Comparison of ENCODE assay signal across 8 mouse cellular contexts in the genomic region with DNA sequence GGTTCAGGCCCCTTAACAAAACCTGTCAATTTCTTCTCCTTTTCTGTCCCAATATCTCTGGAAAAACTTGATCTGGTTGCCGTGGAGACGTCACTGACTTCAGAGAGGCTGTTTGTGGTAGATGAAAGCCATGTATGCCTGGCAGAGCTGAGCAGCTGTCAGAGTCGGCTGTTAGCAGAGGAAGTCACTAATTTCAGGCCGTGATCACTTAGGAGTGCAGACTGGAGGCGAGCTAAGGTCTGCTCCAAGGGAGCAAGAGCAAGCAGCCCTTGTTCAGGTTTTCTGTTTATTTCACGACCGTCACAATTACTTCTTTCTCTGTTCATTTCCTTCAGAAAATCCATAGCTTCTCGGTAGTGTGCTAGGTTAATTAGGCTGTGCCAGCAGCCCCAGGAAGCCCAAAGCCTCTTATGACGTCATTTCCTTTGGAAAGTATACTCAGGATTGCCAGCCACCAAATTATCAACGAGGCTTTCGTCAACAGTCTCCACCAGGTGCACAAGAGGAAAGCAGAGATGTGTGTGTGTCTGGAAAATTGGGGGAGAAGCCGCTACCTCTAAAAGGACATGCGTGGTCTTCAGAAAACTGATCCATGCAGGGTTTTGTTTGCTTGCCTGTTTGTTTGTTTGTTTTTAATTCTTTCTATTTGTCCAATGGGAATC.
DNase-seq lines count a peak whose midpoint lies in the region; ATAC-seq and TF ChIP-seq lines count a peak whose summit lies in the region.

No protein-coding gene starts in this region.

- 20% methylated on average over 13 of the region's 13 CpGs for WGBS in lung, embryonic 14.5 days
- 23% methylated on average over 13 of the region's 13 CpGs for WGBS in lung, adult 2 months
- 30% methylated on average over 13 of the region's 13 CpGs for whole genome bisulfite sequencing in embryonic facial prominence, embryonic 14.5 days
- 24% methylated on average over 13 of the region's 13 CpGs for WGBS in hindbrain, postnatal 0 days
- 27% methylated on average over 13 of the region's 13 CpGs for WGBS in liver, postnatal 0 days (ENCODE audit: insufficient replicate concordance)
- 44% methylated on average over 13 of the region's 13 CpGs for WGBS in kidney, embryonic 16.5 days

- no peak overlapping the region for H3K9ac ChIP-seq in lung, embryonic 14.5 days
- H3K9ac ChIP-seq in embryonic facial prominence, embryonic 14.5 days (ENCODE audit: low read depth, low read length), result 0 out of 2 replicates have a peak overlapping the region, but pooled peaks have one; percentile 27
- H3K9ac ChIP-seq in hindbrain, postnatal 0 days (replicated peaks; ENCODE audit: low read length), result no peak overlapping the region
- H3K9ac ChIP-seq in liver, postnatal 0 days (replicated peaks), result no peak overlapping the region
- no peak overlapping the region for H3K9ac ChIP-seq in kidney, embryonic 16.5 days (replicated peaks; ENCODE audit: low read length)

- no peak for TF ChIP-seq EP300 in liver, postnatal 0 days (IDR thresholded peaks at IDR 0.05; ENCODE audit: low read depth)

- H3K36me3 ChIP-seq in lung, embryonic 14.5 days (ENCODE audit: insufficient read depth), result no peaks in the 10 kb centered on the region
- no peaks in the 10 kb centered on the region for H3K36me3 ChIP-seq in embryonic facial prominence, embryonic 14.5 days (ENCODE audit: control insufficient read depth, insufficient read depth, low read length)
- H3K36me3 ChIP-seq in hindbrain, postnatal 0 days (ENCODE audit: insufficient read depth, low read length), result no peaks in the 10 kb centered on the region
- H3K36me3 ChIP-seq in liver, postnatal 0 days (replicated peaks; ENCODE audit: insufficient read depth, low read length), result no peaks in the 10 kb centered on the region
- H3K36me3 ChIP-seq in kidney, embryonic 16.5 days (ENCODE audit: insufficient read depth, low read length), result no peaks in the 10 kb centered on the region

- 0 out of 2 replicates have a peak overlapping the region, but pooled peaks have one; percentile 16 for H3K4me2 ChIP-seq in lung, embryonic 14.5 days
- H3K4me2 ChIP-seq in embryonic facial prominence, embryonic 14.5 days (ENCODE audit: low read depth, low read length), result peak overlapping the region; percentile 28
- peak overlapping the region; percentile 27; the same call in 1 of the 2 replicates for H3K4me2 ChIP-seq in hindbrain, postnatal 0 days (ENCODE audit: low read depth, low read length)
- H3K4me2 ChIP-seq in liver, postnatal 0 days (ENCODE audit: low read depth, low read length), result peak overlapping the region; percentile 7; the same call in 1 of the 2 replicates
- H3K4me2 ChIP-seq in kidney, embryonic 16.5 days (replicated peaks; ENCODE audit: low read depth, low read length), result no peak overlapping the region

- no peak for TF ChIP-seq POLR2A in lung, adult 2 months (IDR thresholded peaks at IDR 0.05; ENCODE audit: borderline replicate concordance, extremely low read depth, low read depth, low read length)

- H3K4me1 ChIP-seq in lung, embryonic 14.5 days (ENCODE audit: insufficient read depth), result peaks cover 13% of the 10 kb centered on the region
- 0 out of 2 replicates have a peak, but pooled peaks cover 2% of the 10 kb centered on the region for H3K4me1 ChIP-seq in lung, adult 2 months (ENCODE audit: control insufficient read depth, insufficient read depth, low read length)
- H3K4me1 ChIP-seq in embryonic facial prominence, embryonic 14.5 days (ENCODE audit: control insufficient read depth, insufficient read depth, low read length), result peaks cover 22% of the 10 kb centered on the region
- H3K4me1 ChIP-seq in hindbrain, postnatal 0 days (ENCODE audit: insufficient read depth, low read length), result peaks cover 8% of the 10 kb centered on the region; the same call in 1 of the 2 replicates
- H3K4me1 ChIP-seq in liver, postnatal 0 days (ENCODE audit: insufficient read depth), result peaks cover 30% of the 10 kb centered on the region
- H3K4me1 ChIP-seq in kidney, embryonic 16.5 days (ENCODE audit: insufficient read depth, low read length), result peaks cover 25% of the 10 kb centered on the region

- peak; percentile 62 for DNase-seq in lung, embryonic 14.5 days
- no peak for DNase-seq in lung, adult 2 months
- DNase-seq in embryonic facial prominence, embryonic 14.5 days (ENCODE audit: low spot score), result peak; percentile 76
- DNase-seq in hindbrain, postnatal 0 days (ENCODE audit: low spot score), result peak; percentile 67
- peak; percentile 29 for DNase-seq in liver, postnatal 0 days
- DNase-seq in retina, embryonic 14.5 days (ENCODE audit: low spot score), result peak; percentile 52
- no peak for DNase-seq in adrenal gland, adult 18-20 months (ENCODE audit: low spot score in 2 of 2)

- no peaks in the 10 kb centered on the region for H3K27me3 ChIP-seq in lung, embryonic 14.5 days (ENCODE audit: insufficient read depth, low read length)
- no peaks in the 10 kb centered on the region for H3K27me3 ChIP-seq in embryonic facial prominence, embryonic 14.5 days (replicated peaks; ENCODE audit: control insufficient read depth, insufficient read depth, low read length)
- H3K27me3 ChIP-seq in hindbrain, postnatal 0 days (ENCODE audit: insufficient read depth, low read length), result no peaks in the 10 kb centered on the region
- no peaks in the 10 kb centered on the region for H3K27me3 ChIP-seq in liver, postnatal 0 days (ENCODE audit: insufficient read depth, low read length)
- H3K27me3 ChIP-seq in kidney, embryonic 16.5 days (ENCODE audit: insufficient read depth, low read length), result no peaks in the 10 kb centered on the region

- TF ChIP-seq CTCF in lung, embryonic 14.5 days (IDR thresholded peaks at IDR 0.05; ENCODE audit: low read depth), result no peak
- no peak for TF ChIP-seq CTCF in lung, adult 2 months (IDR thresholded peaks at IDR 0.05; ENCODE audit: insufficient read depth, low read length)
- no peak for TF ChIP-seq CTCF in hindbrain, postnatal 0 days (IDR thresholded peaks at IDR 0.05; ENCODE audit: low read depth)
- TF ChIP-seq CTCF in liver, postnatal 0 days (IDR thresholded peaks at IDR 0.05; ENCODE audit: low read depth), result no peak

- H3K4me3 ChIP-seq in lung, embryonic 14.5 days (ENCODE audit: low read depth, low read length), result no peak overlapping the region
- H3K4me3 ChIP-seq in lung, adult 2 months (replicated peaks; ENCODE audit: extremely low read depth, low read depth, low read length), result no peak overlapping the region
- H3K4me3 ChIP-seq in embryonic facial prominence, embryonic 14.5 days (ENCODE audit: low read depth, low read length), result no peak overlapping the region
- H3K4me3 ChIP-seq in hindbrain, postnatal 0 days (ENCODE audit: low read length), result no peak overlapping the region
- H3K4me3 ChIP-seq in liver, postnatal 0 days (ENCODE audit: low read depth, low read length), result no peak overlapping the region
- no peak overlapping the region for H3K4me3 ChIP-seq in kidney, embryonic 16.5 days (ENCODE audit: low read length)

- H3K9me3 ChIP-seq in lung, embryonic 14.5 days (ENCODE audit: low read depth, low read length), result no peaks in the 10 kb centered on the region
- H3K9me3 ChIP-seq in embryonic facial prominence, embryonic 14.5 days (ENCODE audit: control insufficient read depth, low read length), result no peaks in the 10 kb centered on the region
- H3K9me3 ChIP-seq in hindbrain, postnatal 0 days (ENCODE audit: low read length), result no peaks in the 10 kb centered on the region
- H3K9me3 ChIP-seq in liver, postnatal 0 days (ENCODE audit: low read length), result no peaks in the 10 kb centered on the region
- H3K9me3 ChIP-seq in kidney, embryonic 16.5 days (ENCODE audit: low read length), result no peaks in the 10 kb centered on the region

- H3K27ac ChIP-seq in lung, embryonic 14.5 days (ENCODE audit: low read depth), result peak overlapping the region; percentile 60
- peak overlapping the region; percentile 75; the same call in 1 of the 2 replicates for H3K27ac ChIP-seq in embryonic facial prominence, embryonic 14.5 days (replicated peaks; ENCODE audit: low read depth, low read length)
- peak overlapping the region; percentile 73 for H3K27ac ChIP-seq in hindbrain, postnatal 0 days
- peak overlapping the region; percentile 61 for H3K27ac ChIP-seq in liver, postnatal 0 days (ENCODE audit: low read depth)
- H3K27ac ChIP-seq in kidney, embryonic 16.5 days (ENCODE audit: low read length), result no peak overlapping the region

- peak; percentile 65 for ATAC-seq in lung, embryonic 14.5 days (ENCODE audit: insufficient read depth)
- ATAC-seq in embryonic facial prominence, embryonic 14.5 days (ENCODE audit: low read depth), result peak; percentile 79
- peak; percentile 80 for ATAC-seq in hindbrain, postnatal 0 days
- ATAC-seq in liver, postnatal 0 days, result no peak
- no peak for ATAC-seq in kidney, embryonic 16.5 days (ENCODE audit: low FRiP score, low TSS enrichment)

Comparison
In these comparisons a context has a peak if more than half of its experiments do, and no peak if none do; other contexts are left out.
1. DNase-seq: peak in lung, embryonic 14.5 days (single experiment), embryonic facial prominence, embryonic 14.5 days (single experiment), hindbrain, postnatal 0 days (single experiment), liver, postnatal 0 days (single experiment) and retina, embryonic 14.5 days (single experiment); none in lung, adult 2 months (single experiment) and adrenal gland, adult 18-20 months (0 of 2).
2. ATAC-seq: peak in lung, embryonic 14.5 days (single experiment), embryonic facial prominence, embryonic 14.5 days (single experiment) and hindbrain, postnatal 0 days (single experiment); none in liver, postnatal 0 days (single experiment) and kidney, embryonic 16.5 days (single experiment).